Mouse (Mus musculus) MEL (cell line): Measurements from ENCODE around the gene Elovl1. TPM values are rescaled to one million over a fixed set of nuclear protein-coding genes. Genes with fewer than 3 reads are reported as not detected.

Experiments
- DNase-seq: peaks from one replicate; pipeline ENCODE4 v3.0.0; 2011; ENCODE audit warnings: low read depth, low spot score
- H3K27ac ChIP-seq: 2 replicates; pipeline ENCODE4 v1.5.1; 2012; ENCODE audit warnings: low read depth, mild to moderate bottlenecking, control low read depth, low read length, moderate library complexity; ENCODE audit not compliant: control insufficient read depth
- H3K27me3 ChIP-seq, 2 experiments: fragments of 150-350 bp in 1 of 2; sonication (generic) in 1 of 2; 2 replicates each; pipeline ENCODE4 v1.6.1; 2012; ENCODE audit warnings: low read length in 2 of 2, mild to moderate bottlenecking in 2 of 2, improper control_type of control experiment in 1 of 2, moderate library complexity in 1 of 2; ENCODE audit not compliant: insufficient read depth in 2 of 2, control insufficient read depth in 1 of 2
- H3K36me3 ChIP-seq, 2 experiments: 2 replicates each; pipeline ENCODE4 v1.6.1; 2012 to 2014; ENCODE audit warnings: low read length in 2 of 2, improper control_type of control experiment in 1 of 2, inconsistent platforms in 1 of 2, mild to moderate bottlenecking in 1 of 2; ENCODE audit not compliant: insufficient read depth in 2 of 2, control insufficient read depth in 1 of 2
- H3K4me1 ChIP-seq, 2 experiments: fragments of 150-350 bp in 1 of 2; sonication (generic) in 1 of 2; 2 replicates each; pipeline ENCODE4 v1.6.1; 2012; ENCODE audit warnings: low read length in 2 of 2, improper control_type of control experiment in 1 of 2, mild to moderate bottlenecking in 1 of 2; ENCODE audit not compliant: insufficient read depth in 2 of 2, control insufficient read depth in 1 of 2
- H3K4me3 ChIP-seq, 2 experiments: fragments of 150-350 bp in 1 of 2; sonication (generic) in 1 of 2; 2 replicates each; pipeline ENCODE4 v1.5.1; 2012; ENCODE audit warnings: low read depth in 2 of 2, low read length in 2 of 2, mild to moderate bottlenecking in 2 of 2, moderate library complexity in 2 of 2, control low read depth in 1 of 2, improper control_type of control experiment in 1 of 2; ENCODE audit not compliant: control insufficient read depth in 1 of 2, insufficient read depth in 1 of 2
- H3K79me2 ChIP-seq: 2 replicates; pipeline ENCODE4 v1.6.1; 2012; ENCODE audit warnings: mild to moderate bottlenecking, low read length, moderate library complexity; ENCODE audit not compliant: control insufficient read depth, poor library complexity, insufficient read depth
- H3K9ac ChIP-seq: 2 replicates; pipeline ENCODE4 v1.6.1; 2012; ENCODE audit warnings: low read depth, mild to moderate bottlenecking, control low read depth, low read length, moderate library complexity; ENCODE audit not compliant: control insufficient read depth, poor library complexity, severe bottlenecking
- H3K9me3 ChIP-seq: fragments of 150-350 bp; sonication (generic); replicated peaks from 2 replicates; pipeline ENCODE4 v1.6.1; 2012; ENCODE audit warnings: mild to moderate bottlenecking, low read length, improper control_type of control experiment, moderate library complexity; ENCODE audit not compliant: insufficient read depth
- BHLHE40 ChIP-seq: IDR thresholded peaks from 2 replicates; pipeline ENCODE4 v1.6.1; 2012; ENCODE audit warnings: low read depth, mild to moderate bottlenecking, inconsistent platforms, low read length, improper control_type of control experiment, borderline replicate concordance
- CHD1 ChIP-seq: IDR thresholded peaks from 2 replicates; pipeline ENCODE4 v1.6.1; 2012; ENCODE audit warnings: low read depth, mild to moderate bottlenecking, inconsistent platforms, low read length, improper control_type of control experiment
- CHD2 ChIP-seq: IDR thresholded peaks from 2 replicates; pipeline ENCODE4 v1.6.1; 2011; ENCODE audit warnings: low read length, improper control_type of control experiment
- E2F4 ChIP-seq: IDR thresholded peaks from 2 replicates; pipeline ENCODE4 v1.6.1; 2011; ENCODE audit warnings: low read depth, low read length, improper control_type of control experiment, borderline replicate concordance
- EP300 ChIP-seq, 2 experiments: IDR thresholded peaks; 2 replicates each; pipeline ENCODE4 v1.6.1; 2011; ENCODE audit warnings: improper control_type of control experiment in 2 of 2, low read length in 2 of 2, low read depth in 1 of 2, mild to moderate bottlenecking in 1 of 2
- ETS1 ChIP-seq: IDR thresholded peaks from 2 replicates; pipeline ENCODE4 v1.6.1; 2012; ENCODE audit warnings: low read depth, mild to moderate bottlenecking, inconsistent platforms, low read length, improper control_type of control experiment, moderate library complexity
- KAT2A ChIP-seq: conservative IDR thresholded peaks from 2 replicates; pipeline ENCODE4 v1.6.1; 2012; ENCODE audit warnings: low read depth, low read length, improper control_type of control experiment, inconsistent platforms
- MAX ChIP-seq: IDR thresholded peaks from 2 replicates; pipeline ENCODE4 v1.6.1; 2011; ENCODE audit warnings: low read length, improper control_type of control experiment
- MXI1 ChIP-seq: IDR thresholded peaks from 2 replicates; pipeline ENCODE4 v1.6.1; 2011; ENCODE audit warnings: mild to moderate bottlenecking, low read depth, low read length, improper control_type of control experiment
- MYB ChIP-seq: IDR thresholded peaks from 2 replicates; pipeline ENCODE4 v1.6.1; 2011; ENCODE audit warnings: mild to moderate bottlenecking, low read depth, low read length, improper control_type of control experiment
- MYC ChIP-seq: IDR thresholded peaks from 2 replicates; pipeline ENCODE4 v1.6.1; 2011; ENCODE audit warnings: low read depth, mild to moderate bottlenecking, low read length, improper control_type of control experiment, moderate library complexity
- NELFE ChIP-seq: IDR thresholded peaks from 2 replicates; pipeline ENCODE4 v1.6.1; 2011; ENCODE audit warnings: low read depth, low read length, improper control_type of control experiment
- NRF1 ChIP-seq: IDR thresholded peaks from 2 replicates; pipeline ENCODE4 v1.6.1; 2014; ENCODE audit warnings: low read depth, mild to moderate bottlenecking, inconsistent platforms, low read length, improper control_type of control experiment, moderate library complexity; ENCODE audit not compliant: poor library complexity, insufficient read depth, severe bottlenecking
- POLR2A ChIP-seq, 2 experiments: IDR thresholded peaks; 2 replicates each; pipeline ENCODE4 v1.6.1; 2011 to 2012; ENCODE audit warnings: low read length in 2 of 2, mild to moderate bottlenecking in 2 of 2, control low read depth in 1 of 2, improper control_type of control experiment in 1 of 2, low read depth in 1 of 2, moderate library complexity in 1 of 2; ENCODE audit not compliant: control insufficient read depth in 1 of 2, insufficient read depth in 1 of 2, poor library complexity in 1 of 2
- SIN3A ChIP-seq: IDR thresholded peaks from 2 replicates; pipeline ENCODE4 v1.6.1; 2012; ENCODE audit warnings: low read length, improper control_type of control experiment, inconsistent platforms
- SMC3 ChIP-seq: IDR thresholded peaks from 2 replicates; pipeline ENCODE4 v1.6.1; 2011; ENCODE audit warnings: low read depth, low read length, improper control_type of control experiment
- TAL1 ChIP-seq: IDR thresholded peaks from 2 replicates; pipeline ENCODE4 v1.6.1; 2012; ENCODE audit warnings: mild to moderate bottlenecking, inconsistent platforms, low read length, moderate library complexity, mixed read lengths
- TBP ChIP-seq: IDR thresholded peaks from 2 replicates; pipeline ENCODE4 v1.8.0; 2011; ENCODE audit warnings: low read depth, low read length, improper control_type of control experiment
- TCF12 ChIP-seq: IDR thresholded peaks from 2 replicates; pipeline ENCODE4 v1.6.1; 2014; ENCODE audit warnings: low read depth, mild to moderate bottlenecking, inconsistent platforms, low read length, improper control_type of control experiment, moderate library complexity
- UBTF ChIP-seq: IDR thresholded peaks from 2 replicates; pipeline ENCODE4 v1.6.1; 2012; ENCODE audit warnings: low read depth, mild to moderate bottlenecking, inconsistent platforms, low read length, improper control_type of control experiment, moderate library complexity, borderline replicate concordance; ENCODE audit not compliant: insufficient read depth
- USF2 ChIP-seq, 2 experiments: IDR thresholded peaks; 2 replicates each; pipeline ENCODE4 v1.6.1; 2011 to 2012; ENCODE audit warnings: improper control_type of control experiment in 2 of 2, low read length in 2 of 2, borderline replicate concordance in 1 of 2, inconsistent platforms in 1 of 2, low read depth in 1 of 2, mild to moderate bottlenecking in 1 of 2; ENCODE audit not compliant: insufficient read depth in 1 of 2
- ZKSCAN1 ChIP-seq: IDR thresholded peaks from 2 replicates; pipeline ENCODE4 v1.6.1; 2012; ENCODE audit warnings: low read depth, mild to moderate bottlenecking, inconsistent platforms, low read length, improper control_type of control experiment, moderate library complexity
- ZNF384 ChIP-seq: IDR thresholded peaks from 2 replicates; pipeline ENCODE4 v1.6.1; 2012; ENCODE audit warnings: low read depth, mild to moderate bottlenecking, inconsistent platforms, low read length, improper control_type of control experiment
- polyA plus RNA-seq, 2 experiments: library from polyadenylated mRNA; stranded (reverse) in 1 of 2; unstranded in 1 of 2; fragments of >175 nt in 1 of 2; fragments of >200 nt in 1 of 2; gene quantifications; 2 replicates each; pipeline versions ENCODE4 v1.2.1 to v1.2.4; 2012; ENCODE audit warnings: low replicate concordance in 2 of 2, low read depth in 1 of 2; ENCODE audit not compliant: insufficient read length in 2 of 2, insufficient read depth in 1 of 2, missing spikeins in 1 of 2
- total RNA-seq: library from RNA; depleted of rRNA; stranded (reverse); fragments of 300-350 nt; gene quantifications from 2 replicates; pipeline ENCODE4 v1.2.3, GENCODE M21; 2012

Elovl1 gene
- total and polyA plus RNA-seq, 3 experiments = 134 to 391 (median 246) TPM

DNA sequence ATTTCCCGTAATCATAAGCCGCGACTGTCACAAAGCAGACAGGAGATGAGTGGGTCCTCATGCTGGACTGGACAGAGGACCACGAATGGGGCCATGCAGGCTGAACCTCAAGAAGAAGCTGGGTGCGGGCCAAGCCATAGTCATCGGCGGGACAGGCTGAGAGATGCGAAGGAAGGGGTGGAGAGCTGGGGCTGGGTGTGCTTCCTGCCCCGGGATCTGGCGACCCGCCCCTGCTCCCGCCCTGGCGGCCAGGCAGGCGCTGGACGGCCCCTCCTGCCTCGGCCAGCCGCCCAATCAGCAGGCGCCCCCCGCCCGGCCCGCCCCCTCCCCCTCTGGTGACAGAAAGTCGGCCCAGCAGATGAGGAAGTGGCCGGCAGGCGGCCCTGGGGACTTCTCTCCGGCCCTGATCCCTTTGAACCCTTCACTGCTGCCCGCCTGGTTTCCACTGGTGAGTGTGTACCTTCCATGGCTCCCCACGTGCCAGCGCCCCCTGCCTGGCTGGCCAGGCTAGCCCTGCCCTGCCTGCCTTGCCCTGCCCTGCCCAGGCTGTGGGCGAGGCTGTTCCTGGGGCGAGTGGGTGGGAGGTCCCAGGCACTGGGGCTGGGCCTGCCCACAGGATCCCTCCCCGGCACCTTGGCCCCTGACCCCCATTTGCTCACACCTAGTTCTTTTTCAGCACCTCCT, at the start of gene Elovl1 (continued):
- no peak for TF ChIP-seq UBTF
- TF ChIP-seq ZKSCAN1 = no peak
- TF ChIP-seq MYB = no peak
- peak; percentile 62 to 73; a peak in 3 of 4 replicates for TF ChIP-seq POLR2A (IDR thresholded peaks at IDR 0.05; ENCODE audit: control insufficient read depth in 1 of 2, insufficient read depth in 1 of 2, low read depth in 1 of 2, low read length in 2 of 2, poor library complexity in 1 of 2)
- TF ChIP-seq, all 39 proteins: peak for 10

DNA sequence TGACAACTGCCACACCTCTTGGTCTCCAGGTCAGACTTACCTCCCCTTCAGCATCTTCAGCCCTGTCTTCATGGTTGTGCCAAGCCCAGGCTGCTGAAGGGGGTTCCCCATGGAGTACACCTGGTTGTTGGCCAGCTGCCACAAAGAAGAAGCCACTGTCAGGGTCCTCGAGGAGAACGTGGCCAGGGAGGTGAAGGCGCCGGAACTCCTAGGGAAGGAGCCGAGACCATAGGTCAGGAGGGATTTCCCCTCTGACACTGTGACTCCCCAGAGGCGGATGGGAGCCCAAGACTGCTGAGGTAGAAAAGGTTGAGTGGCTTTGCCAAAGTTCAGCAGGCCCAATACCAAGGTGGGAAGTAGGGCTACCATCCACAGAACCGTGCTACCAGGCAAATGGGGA, 44.6 kb upstream of the Elovl1 start:
- H3K27ac ChIP-seq = no peak overlapping the region
- DNase-seq = no peak

DNA sequence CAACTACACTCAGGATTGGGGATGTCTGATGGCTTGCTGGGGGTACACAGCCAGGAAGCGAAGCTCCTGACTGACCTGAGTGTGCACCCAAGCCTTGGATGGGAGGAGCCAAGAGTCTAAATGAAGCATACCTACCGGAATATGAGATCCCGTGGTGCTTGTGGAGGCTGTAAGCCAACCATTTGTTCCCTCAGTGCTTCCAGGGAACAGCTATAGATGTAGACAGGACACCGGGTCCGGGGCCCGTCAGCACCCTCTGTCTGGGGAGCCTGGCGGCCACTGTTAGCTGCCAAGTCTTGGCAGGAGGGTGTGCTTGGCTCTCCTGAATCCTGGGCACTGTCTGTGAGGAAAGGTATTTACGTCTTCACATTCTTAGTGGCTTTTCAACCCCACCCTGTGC, 40.6 kb upstream of the Elovl1 start:
- no peak for TF ChIP-seq MYB
- no peak for TF ChIP-seq ETS1
- TF ChIP-seq ZKSCAN1 = no peak
- TF ChIP-seq USF2 (IDR thresholded peaks at IDR 0.05; ENCODE audit: borderline replicate concordance in 1 of 2, insufficient read depth in 1 of 2, low read depth in 1 of 2, low read length in 2 of 2) = no peak
- no peak for TF ChIP-seq BHLHE40
- TF ChIP-seq SMC3 = no peak
- no peak for TF ChIP-seq ZNF384
- no peak for TF ChIP-seq POLR2A (IDR thresholded peaks at IDR 0.05; ENCODE audit: control insufficient read depth in 1 of 2, insufficient read depth in 1 of 2, low read depth in 1 of 2, low read length in 2 of 2, poor library complexity in 1 of 2)
- TF ChIP-seq NRF1 = no peak
- no peak for TF ChIP-seq EP300 (IDR thresholded peaks at IDR 0.05; ENCODE audit: low read depth in 1 of 2, low read length in 2 of 2)
- no peak for TF ChIP-seq MAX
- no peak for TF ChIP-seq KAT2A
- no peak for TF ChIP-seq NELFE
- no peak for TF ChIP-seq TBP
- TF ChIP-seq SIN3A = no peak
- TF ChIP-seq E2F4 = no peak
- TF ChIP-seq TAL1 = no peak
- no peak for TF ChIP-seq MYC
- no peak for TF ChIP-seq MXI1
- no peak for TF ChIP-seq CHD2
- H3K27ac ChIP-seq = no peak overlapping the region
- H3K9ac ChIP-seq = no peak overlapping the region
- no peaks in the 10 kb centered on the region for H3K79me2 ChIP-seq
- no peaks in the 10 kb centered on the region for H3K36me3 ChIP-seq
- no peak overlapping the region for H3K4me3 ChIP-seq
- no peaks in the 10 kb centered on the region for H3K9me3 ChIP-seq
- H3K27me3 ChIP-seq = no peaks in the 10 kb centered on the region
- H3K4me1 ChIP-seq = no peaks in the 10 kb centered on the region
- DNase-seq = no peak

More for the DNA sequence above, 44.6 kb upstream of the Elovl1 start:
- TF ChIP-seq NELFE = no peak
- no peak for TF ChIP-seq TCF12
- no peak for TF ChIP-seq POLR2A (IDR thresholded peaks at IDR 0.05; ENCODE audit: control insufficient read depth in 1 of 2, insufficient read depth in 1 of 2, low read depth in 1 of 2, low read length in 2 of 2, poor library complexity in 1 of 2)
- no peak for TF ChIP-seq E2F4
- no peak for TF ChIP-seq ETS1
- TF ChIP-seq CHD1 = no peak
- Histone ChIP-seq H3K9me3 (no peaks in the 10 kb centered on the region), H3K79me2 (no peaks in the 10 kb centered on the region), H3K4me3 (no peak overlapping the region), H3K27me3 (no peaks in the 10 kb centered on the region), H3K9ac (no peak overlapping the region), H3K36me3 (peaks cover 0 to 1% of the 10 kb centered on the region in 2 experiments; a peak in 1 of 4 replicates), H3K4me1 (no peaks in the 10 kb centered on the region)
